Mouse (Mus musculus) CH12.LX (cell line): Measurements from ENCODE around the gene Rpn2. TPM values are rescaled to one million over a fixed set of nuclear protein-coding genes. Genes with fewer than 3 reads are reported as not detected.

Source experiments
- DNase-seq: peaks from one replicate; pipeline ENCODE4 v3.0.0-alpha.2; 2013; ENCODE audit errors: extremely low read depth
- H3K27ac ChIP-seq: 2 replicates; pipeline ENCODE4 v1.5.1; 2012; ENCODE audit warnings: low read depth, mild to moderate bottlenecking, control low read depth, moderate library complexity; ENCODE audit not compliant: insufficient read depth
- H3K27me3 ChIP-seq: replicated peaks from 2 replicates; pipeline ENCODE3; 2012; ENCODE audit warnings: inconsistent platforms
- H3K36me3 ChIP-seq, 2 experiments: replicated peaks in 1 of 2; 2 replicates each; pipeline versions ENCODE3 to v1.6.1; 2012; ENCODE audit warnings: inconsistent platforms in 1 of 2, low read length in 1 of 2, mild to moderate bottlenecking in 1 of 2, mixed read lengths in 1 of 2, moderate library complexity in 1 of 2; ENCODE audit not compliant: control insufficient read depth in 1 of 2, insufficient read depth in 1 of 2
- H3K4me1 ChIP-seq, 2 experiments: 2 replicates each; pipeline ENCODE4 v1.6.1; 2012; ENCODE audit warnings: inconsistent platforms in 1 of 2, moderate library complexity in 1 of 2; ENCODE audit not compliant: insufficient read depth in 2 of 2, control insufficient read depth in 1 of 2
- H3K4me2 ChIP-seq: 2 replicates; pipeline ENCODE4 v1.6.1; 2012; ENCODE audit warnings: low read depth, mild to moderate bottlenecking, control low read depth; ENCODE audit not compliant: poor library complexity, insufficient read depth, severe bottlenecking
- H3K4me3 ChIP-seq, 3 experiments: fragments of 150-350 bp in 1 of 3; sonication (generic) in 1 of 3; replicated peaks in 1 of 3; 2 replicates each; pipeline versions ENCODE3 to v1.5.1; 2011 to 2012; ENCODE audit warnings: low read depth in 2 of 3, low read length in 2 of 3, mild to moderate bottlenecking in 2 of 3, moderate library complexity in 2 of 3, control low read depth in 1 of 3, improper control_type of control experiment in 1 of 3, inconsistent platforms in 1 of 3, mixed read lengths in 1 of 3; ENCODE audit not compliant: poor library complexity in 1 of 3
- H3K79me2 ChIP-seq: replicated peaks from 2 replicates; pipeline ENCODE4 v1.6.1; 2012; ENCODE audit warnings: mild to moderate bottlenecking, moderate library complexity; ENCODE audit not compliant: control insufficient read depth, poor library complexity, insufficient read depth, severe bottlenecking; ENCODE audit errors: extremely low read depth
- H3K9ac ChIP-seq: 2 replicates; pipeline ENCODE4 v1.6.1; 2012; ENCODE audit warnings: low read depth, mild to moderate bottlenecking, control low read depth, moderate library complexity; ENCODE audit not compliant: insufficient read depth
- H3K9me3 ChIP-seq: replicated peaks from 2 replicates; pipeline ENCODE3; 2012; ENCODE audit warnings: low read length, inconsistent platforms, mixed read lengths
- E2F4 ChIP-seq: IDR thresholded peaks from 2 replicates; pipeline ENCODE4 v1.6.1; 2011; ENCODE audit warnings: low read depth, low read length, improper control_type of control experiment; ENCODE audit not compliant: insufficient replicate concordance
- EP300 ChIP-seq: IDR thresholded peaks from 2 replicates; pipeline ENCODE4 v1.6.1; 2011; ENCODE audit warnings: low read length, improper control_type of control experiment
- GABPA ChIP-seq: IDR thresholded peaks from 2 replicates; pipeline ENCODE4 v1.6.1; 2012; ENCODE audit warnings: low read depth, low read length, improper control_type of control experiment, inconsistent platforms; ENCODE audit not compliant: insufficient replicate concordance
- HCFC1 ChIP-seq: IDR thresholded peaks from 2 replicates; pipeline ENCODE4 v1.6.1; 2012; ENCODE audit warnings: low read depth, mild to moderate bottlenecking, inconsistent platforms, low read length, improper control_type of control experiment
- IRF4 ChIP-seq: IDR thresholded peaks from 2 replicates; pipeline ENCODE4 v1.6.1; 2014; ENCODE audit warnings: low read depth, mild to moderate bottlenecking, inconsistent platforms, low read length, improper control_type of control experiment
- JUN ChIP-seq: IDR thresholded peaks from 2 replicates; pipeline ENCODE4 v1.6.1; 2011; ENCODE audit warnings: low read depth, mild to moderate bottlenecking, low read length, improper control_type of control experiment, moderate library complexity; ENCODE audit not compliant: insufficient read depth
- JUND ChIP-seq: conservative IDR thresholded peaks from 2 replicates; pipeline ENCODE4 v1.6.1; 2011; ENCODE audit warnings: low read depth, low read length, improper control_type of control experiment
- KAT2A ChIP-seq: IDR thresholded peaks from 2 replicates; pipeline ENCODE4 v1.6.1; 2012; ENCODE audit warnings: low read length, improper control_type of control experiment, inconsistent platforms; ENCODE audit not compliant: insufficient replicate concordance
- MAFK ChIP-seq: IDR thresholded peaks from 2 replicates; pipeline ENCODE4 v1.6.1; 2011; ENCODE audit warnings: low read length, improper control_type of control experiment; ENCODE audit not compliant: insufficient replicate concordance
- MAX ChIP-seq: IDR thresholded peaks from 2 replicates; pipeline ENCODE4 v1.6.1; 2011; ENCODE audit warnings: low read length, improper control_type of control experiment
- MAZ ChIP-seq: IDR thresholded peaks from 2 replicates; pipeline ENCODE4 v1.6.1; 2012; ENCODE audit warnings: low read depth, mild to moderate bottlenecking, inconsistent platforms, low read length, improper control_type of control experiment, moderate library complexity
- MEF2A ChIP-seq: IDR thresholded peaks from 2 replicates; pipeline ENCODE4 v1.6.1; 2014; ENCODE audit warnings: low read depth, mild to moderate bottlenecking, inconsistent platforms, low read length, improper control_type of control experiment, borderline replicate concordance
- MYC ChIP-seq: IDR thresholded peaks from 2 replicates; pipeline ENCODE4 v1.6.1; 2011; ENCODE audit warnings: low read depth, mild to moderate bottlenecking, improper control_type of control experiment, low read length
- NRF1 ChIP-seq: IDR thresholded peaks from 2 replicates; pipeline ENCODE4 v1.6.1; 2014; ENCODE audit warnings: low read depth, mild to moderate bottlenecking, inconsistent platforms, low read length, improper control_type of control experiment, moderate library complexity
- PAX5 ChIP-seq: IDR thresholded peaks from 2 replicates; pipeline ENCODE4 v1.6.1; 2012; ENCODE audit warnings: low read length, inconsistent platforms, mixed read lengths
- POLR2A ChIP-seq: IDR thresholded peaks from 2 replicates; pipeline ENCODE4 v1.6.1; 2011; ENCODE audit warnings: low read depth, mild to moderate bottlenecking, improper control_type of control experiment, low read length
- RCOR1 ChIP-seq: conservative IDR thresholded peaks from 2 replicates; pipeline ENCODE4 v1.6.1; 2012; ENCODE audit warnings: low read depth, mild to moderate bottlenecking, inconsistent platforms, low read length, improper control_type of control experiment
- SIN3A ChIP-seq: IDR thresholded peaks from 2 replicates; pipeline ENCODE4 v1.6.1; 2012; ENCODE audit warnings: low read length, improper control_type of control experiment, inconsistent platforms
- TBP ChIP-seq: conservative IDR thresholded peaks from 2 replicates; pipeline ENCODE4 v1.6.1; 2011; ENCODE audit warnings: low read depth, low read length, improper control_type of control experiment
- TCF12 ChIP-seq: IDR thresholded peaks from 2 replicates; pipeline ENCODE4 v1.6.1; 2014; ENCODE audit warnings: low read depth, mild to moderate bottlenecking, inconsistent platforms, low read length, improper control_type of control experiment
- UBTF ChIP-seq: IDR thresholded peaks from 2 replicates; pipeline ENCODE4 v1.6.1; 2012; ENCODE audit warnings: low read depth, mild to moderate bottlenecking, inconsistent platforms, low read length, improper control_type of control experiment, moderate library complexity
- USF1 ChIP-seq: IDR thresholded peaks from 2 replicates; pipeline ENCODE4 v1.6.1; 2014; ENCODE audit warnings: low read depth, mild to moderate bottlenecking, inconsistent platforms, low read length, improper control_type of control experiment
- USF2 ChIP-seq: conservative IDR thresholded peaks from 2 replicates; pipeline ENCODE4 v1.6.1; 2011; ENCODE audit warnings: low read depth, low read length, improper control_type of control experiment
- ZC3H11A ChIP-seq: IDR thresholded peaks from 2 replicates; pipeline ENCODE4 v1.6.1; 2012; ENCODE audit warnings: low read depth, mild to moderate bottlenecking, inconsistent platforms, low read length, improper control_type of control experiment
- ZKSCAN1 ChIP-seq: IDR thresholded peaks from 2 replicates; pipeline ENCODE4 v1.6.1; 2012; ENCODE audit warnings: low read depth, inconsistent platforms, low read length, improper control_type of control experiment, borderline replicate concordance
- ZMIZ1 ChIP-seq: IDR thresholded peaks from 2 replicates; pipeline ENCODE4 v1.6.1; 2012; ENCODE audit warnings: low read depth, mild to moderate bottlenecking, inconsistent platforms, low read length, improper control_type of control experiment
- dilution Hi-C: fragments of 300-500 bp; cut with MboI; formaldehyde crosslinking; loops from 2 replicates; pipeline ENCODE4 v1.14.3; 2020; ENCODE audit warnings: low sequenced_read_pairs; ENCODE audit not compliant: extremely low pct_unique_long_range_greater_than_20kb, extremely low pct_ligation_motif_present
- in situ Hi-C: fragments of 300-500 bp; cut with MboI; formaldehyde crosslinking; loops from 3 replicates; pipeline ENCODE4 v1.14.3; 2019; ENCODE audit warnings: low sequenced_read_pairs, low pct_ligation_motif_present, low pct_unique_long_range_greater_than_20kb, mixed read lengths
- polyA plus RNA-seq: library from polyadenylated mRNA; unstranded; fragments of >175 nt; gene quantifications from 2 replicates; pipeline ENCODE4 v1.2.1, GENCODE M21; 2012; ENCODE audit warnings: low read depth; ENCODE audit not compliant: insufficient read length
- total RNA-seq, 2 experiments: library from RNA; depleted of rRNA; stranded (reverse); fragments of 300-350 nt in 1 of 2; fragments of >200 nt in 1 of 2; gene quantifications; 2 replicates each; pipeline ENCODE4 v1.2.3; 2012 to 2014

The Rpn2 gene
- total and polyA plus RNA-seq, 3 experiments: 296 to 336 (median 301) TPM

GRCm38 (mm10) chr2:157245603-157246002, 33.2 kb upstream of the Rpn2 start:
- no peak overlapping the region for H3K9ac ChIP-seq
- no peak overlapping the region for H3K27ac ChIP-seq
- H3K27me3 ChIP-seq: peaks cover 14% of the 10 kb centered on the region
- TF ChIP-seq EP300: no peak
- peak; percentile 74 for TF ChIP-seq HCFC1
- in situ Hi-C loops: no loop called here
- H3K36me3 ChIP-seq: no peaks in the 10 kb centered on the region
- no peaks in the 10 kb centered on the region for H3K79me2 ChIP-seq
- no peak for DNase-seq
- no peak overlapping the region for H3K4me3 ChIP-seq
- peaks cover 9% of the 10 kb centered on the region for H3K9me3 ChIP-seq
- dilution Hi-C loops: no loop called here
- H3K4me2 ChIP-seq: no peak overlapping the region
- peaks cover 2 to 4% of the 10 kb centered on the region in 2 experiments; a peak in 1 of 4 replicates for H3K4me1 ChIP-seq

- dilution Hi-C loops: no loop called here
- no peaks in the 10 kb centered on the region for H3K36me3 ChIP-seq
- no peak for DNase-seq
- H3K27ac ChIP-seq: no peak overlapping the region
- no peak for TF ChIP-seq MAFK
- no peak for TF ChIP-seq JUND
- TF ChIP-seq GABPA: no peak
- no peak for TF ChIP-seq SIN3A
- TF ChIP-seq USF1: no peak
- TF ChIP-seq ZC3H11A: no peak
- no peak for TF ChIP-seq TBP
- TF ChIP-seq JUN: no peak
- TF ChIP-seq IRF4: no peak
- no peak for TF ChIP-seq NRF1
- TF ChIP-seq, all 38 proteins: peak for 0
- Histone ChIP-seq H3K79me2 (no peaks in the 10 kb centered on the region), H3K4me3 (no peak overlapping the region), H3K4me1 (peaks cover 2 to 4% of the 10 kb centered on the region in 2 experiments; a peak in 1 of 4 replicates), H3K9me3 (peaks cover 8% of the 10 kb centered on the region), H3K9ac (no peak overlapping the region), H3K4me2 (no peak overlapping the region), H3K27me3 (peaks cover 8% of the 10 kb centered on the region)
- in situ Hi-C loops: no loop called here
Measured at GRCm38 (mm10) chr2:157248111-157248510, 30.7 kb upstream of the Rpn2 start.

DNA sequence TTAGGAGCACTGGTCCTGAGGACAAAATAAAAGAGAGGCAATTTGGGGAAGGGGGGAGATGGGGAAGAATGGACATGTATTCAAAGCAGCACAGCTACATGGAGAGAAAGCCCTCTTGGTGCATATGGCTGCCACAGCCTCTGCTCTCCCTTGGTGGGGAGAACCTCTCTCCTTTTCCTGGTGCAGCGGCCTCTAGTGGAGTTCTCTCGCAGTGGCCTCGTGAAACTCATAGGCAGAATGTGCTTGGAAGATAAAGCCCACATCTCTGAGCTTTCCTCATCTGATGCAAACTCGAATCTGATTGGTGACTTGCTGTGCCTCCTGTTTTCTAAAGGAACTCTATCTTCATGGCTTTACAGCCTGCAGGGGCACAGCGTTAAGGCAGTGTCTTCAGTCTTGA, 19.1 kb upstream of the Rpn2 start:
- H3K79me2 ChIP-seq: no peaks in the 10 kb centered on the region
- H3K27me3 ChIP-seq: peaks cover 9% of the 10 kb centered on the region
- H3K9ac ChIP-seq: no peak overlapping the region
- H3K9me3 ChIP-seq: no peaks in the 10 kb centered on the region
- H3K4me1 ChIP-seq: peaks cover 2 to 17% of the 10 kb centered on the region in 2 experiments; a peak in 2 of 4 replicates
- dilution Hi-C loops: no loop called here
- no peaks in the 10 kb centered on the region for H3K36me3 ChIP-seq
- in situ Hi-C loops: loop anchor here (10.0 kb wide), 1 partner anchor 45 kb away; no protein-coding TSS in a partner anchor
- peak; percentile 68 for DNase-seq
- no peak overlapping the region for H3K27ac ChIP-seq
- H3K4me2 ChIP-seq: no peak overlapping the region
- no peak overlapping the region for H3K4me3 ChIP-seq
- TF ChIP-seq POLR2A: no peak
- TF ChIP-seq UBTF: no peak
- TF ChIP-seq TBP: no peak
- no peak for TF ChIP-seq ZMIZ1
- 0 out of 2 replicates have a peak, but pooled peaks have one; percentile 41 for TF ChIP-seq MAX
- TF ChIP-seq USF2: no peak
- TF ChIP-seq MAFK: no peak
- TF ChIP-seq RCOR1: no peak
- peak; percentile 54; the same call in 1 of the 2 replicates for TF ChIP-seq MYC
- TF ChIP-seq TCF12: no peak
- TF ChIP-seq ZKSCAN1: no peak
- TF ChIP-seq NRF1: no peak
- TF ChIP-seq MAZ: no peak
- TF ChIP-seq PAX5: no peak
- TF ChIP-seq KAT2A: no peak
- no peak for TF ChIP-seq E2F4
- peak; percentile 31; the same call in 1 of the 2 replicates for TF ChIP-seq MEF2A
- no peak for TF ChIP-seq HCFC1
